Mouse (Mus musculus) ovary, postnatal 10 days (tissue): ENCODE results near the gene Gga3.

ENCODE experiments used
- DNase-seq: peaks from one replicate; pipeline ENCODE4 v3.0.0; 2022; ENCODE audit warnings: low spot score

Gga3 gene

GRCm38 (mm10) chr11:115612059-115612409, 8.2 kb upstream of the Gga3 start:
- peak; percentile 58 for DNase-seq

- no peak for DNase-seq
Observed at GRCm38 (mm10) chr11:115611173-115611572, 7.3 kb upstream of the Gga3 start.

- no peak for DNase-seq
Observed at GRCm38 (mm10) chr11:115609576-115609975, 5.7 kb upstream of the Gga3 start.

GRCm38 (mm10) chr11:115608421-115609399, 4.9 kb upstream of the Gga3 start:
- no peak for DNase-seq

GRCm38 (mm10) chr11:115606733-115607132, 2.9 kb upstream of the Gga3 start:
- DNase-seq, result no peak

GRCm38 (mm10) chr11:115604304-115604696, 449 bp upstream of the Gga3 start:
- no peak for DNase-seq

GRCm38 (mm10) chr11:115603128-115603475, 749 bp downstream of the Gga3 start:
- DNase-seq, result no peak

GRCm38 (mm10) chr11:115601174-115601573, 2.7 kb downstream of the Gga3 start:
- no peak for DNase-seq

GRCm38 (mm10) chr11:115600743-115601142, 3.1 kb downstream of the Gga3 start:
- DNase-seq, result no peak

GRCm38 (mm10) chr11:115599722-115600121, 4.1 kb downstream of the Gga3 start:
- DNase-seq, result no peak

GRCm38 (mm10) chr11:115598309-115598708, 5.5 kb downstream of the Gga3 start:
- no peak for DNase-seq

- no peak for DNase-seq
Observed at GRCm38 (mm10) chr11:115595209-115595608, 8.6 kb downstream of the Gga3 start.

GRCm38 (mm10) chr11:115590526-115591075, 13.2 kb downstream of the Gga3 start:
- no peak for DNase-seq

- DNase-seq, result no peak
Observed at GRCm38 (mm10) chr11:115587984-115588383, 15.9 kb downstream of the Gga3 start.

- DNase-seq, result no peak
Observed at GRCm38 (mm10) chr11:115586403-115586802, 17.4 kb downstream of the Gga3 start.

GRCm38 (mm10) chr11:115585573-115586100, 18.2 kb downstream of the Gga3 start:
- no peak for DNase-seq

GRCm38 (mm10) chr11:115584376-115585073, 19.3 kb downstream of the Gga3 start:
- DNase-seq, result no peak

- no peak for DNase-seq
Observed at GRCm38 (mm10) chr11:115582913-115583606, 20.8 kb downstream of the Gga3 start.

GRCm38 (mm10) chr11:115579080-115579479, 24.8 kb downstream of the Gga3 start:
- DNase-seq, result no peak

- DNase-seq, result no peak
Observed at GRCm38 (mm10) chr11:115564961-115565360, 38.9 kb downstream of the Gga3 start.

GRCm38 (mm10) chr11:115564064-115564809, 39.6 kb downstream of the Gga3 start, which contains the start of gene Nup85:
Gene Nup85, plus strand, starts transcription at chr11:115564434.
- DNase-seq, result peak; percentile 92
